Mouse (Mus musculus) erythroblast, embryonic 14.5 days (primary cell): ENCODE results near the gene Lmbrd1.
"Not testable (repeated sequence)": the region's sequence is repeated elsewhere in the genome, so short reads cannot be mapped to it uniquely, and the experiment has no call there.

Source experiments
- GATA1 ChIP-seq: IDR thresholded peaks from 2 replicates; pipeline ENCODE4 v1.6.1; 2012; ENCODE audit warnings: low read length, inconsistent platforms, mixed read lengths
- TAL1 ChIP-seq: IDR thresholded peaks from 3 replicates; pipeline ENCODE4 v1.6.1; 2012; ENCODE audit warnings: low read length, inconsistent platforms, mixed read lengths

DNA sequence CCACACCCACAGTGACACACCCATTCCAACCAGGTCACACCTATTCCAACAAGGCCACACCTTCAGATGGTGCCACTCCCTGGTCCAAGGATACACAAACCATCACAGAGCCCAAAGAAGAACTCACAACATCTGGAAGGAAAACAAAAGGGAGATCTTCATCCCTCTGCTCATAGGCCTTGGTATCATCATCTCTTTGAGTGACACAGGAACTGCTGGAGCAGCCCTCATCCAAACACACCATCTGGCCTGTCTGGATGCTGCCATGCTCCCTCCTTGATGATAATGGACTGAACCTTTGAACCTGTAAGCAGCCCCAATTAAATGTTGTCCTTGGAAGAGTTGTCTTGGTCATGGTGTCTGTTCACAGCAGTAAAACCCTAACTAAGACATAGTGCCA is 17.8 kb upstream of the Lmbrd1 start:
- not testable (repeated sequence) for TF ChIP-seq TAL1, GATA1
